Mouse (Mus musculus) stomach, embryonic 16.5 days (tissue): Measurements from ENCODE around the gene Ccz1. TPM values are rescaled to one million over a fixed set of nuclear protein-coding genes. Genes with fewer than 3 reads are reported as not detected.

Experiments used
- polyA plus RNA-seq: library from polyadenylated mRNA; unstranded; fragments of >200 nt; fragmentation: Nextera tagmentation; extraction: Ambion mirVana; gene quantifications from 2 replicates; pipeline ENCODE4 v1.2.1, GENCODE M21; 2015

The Ccz1 gene
- polyA plus RNA-seq, 1 experiment from 2014 or later, result 79.7 TPM

Other genes with a start within 250 kb of the Ccz1 start
- 33.6 and 35.0 TPM in 2 replicates for gene Eif2ak1, start 197.1 kb downstream of the Ccz1 start, polyA plus RNA-seq
- gene Ankrd61, start 117.2 kb downstream of the Ccz1 start, polyA plus RNA-seq, result 0.29 and 0.31 TPM in 2 replicates
- 92.1 and 95.8 TPM in 2 replicates for gene Aimp2, start 105.0 kb downstream of the Ccz1 start, polyA plus RNA-seq
- 21.4 and 21.5 TPM in 2 replicates for gene Pms2, start 104.9 kb downstream of the Ccz1 start, polyA plus RNA-seq
- 0.90 TPM in 1 of 2 replicates, not detected in the other for gene Gm42421, start 86.7 kb downstream of the Ccz1 start, polyA plus RNA-seq
- gene Rsph10b, start 81.8 kb downstream of the Ccz1 start, polyA plus RNA-seq, result 0.45 and 0.94 TPM in 2 replicates
- 0.43 TPM in 1 of 2 replicates, not detected in the other for gene Ocm, start 11.8 kb upstream of the Ccz1 start, polyA plus RNA-seq
- gene Lmtk2, start 85.6 kb upstream of the Ccz1 start, polyA plus RNA-seq, result 6.5 TPM in 2 replicates
- 21.3 and 23.0 TPM in 2 replicates for gene Bhlha15, start 175.4 kb upstream of the Ccz1 start, polyA plus RNA-seq
- gene Tecpr1, start 208.7 kb upstream of the Ccz1 start, polyA plus RNA-seq, result 24.7 and 25.4 TPM in 2 replicates
- gene Bri3, start 229.6 kb upstream of the Ccz1 start, polyA plus RNA-seq, result 88.0 and 93.6 TPM in 2 replicates